Mouse (Mus musculus) mature B cell (primary cell): ENCODE data around the gene Nudt6.

Experiments
- in situ Hi-C: fragments of 300-500 bp; cut with MboI; formaldehyde crosslinking; loops from 2 replicates; pipeline ENCODE4 v1.14.3; 2019

Nudt6 gene

GRCm38 (mm10) chr3:37383096-37383765, 36.8 kb downstream of the Nudt6 start:
- in situ Hi-C loops = no loop called here

DNA sequence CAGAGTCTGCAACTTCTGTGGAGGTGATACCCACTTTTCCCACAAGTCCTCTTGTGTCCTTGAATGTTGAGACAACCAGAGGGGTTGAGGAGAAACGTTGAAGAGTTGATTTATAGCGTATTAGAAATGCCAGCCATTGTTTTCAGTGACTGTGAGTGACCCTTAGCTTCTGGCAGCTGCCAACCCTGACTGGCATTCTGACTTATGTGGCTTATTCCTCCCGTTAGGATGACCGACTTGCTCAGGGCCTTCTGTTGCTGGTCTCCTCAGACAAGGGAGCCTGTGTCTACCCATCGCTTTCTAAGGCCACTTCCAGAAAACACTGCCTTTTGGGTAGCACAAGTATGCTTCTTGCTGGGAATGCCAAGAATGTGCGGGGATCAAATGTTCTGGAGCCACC, 38.6 kb downstream of the Nudt6 start:
- in situ Hi-C loops = no loop called here

DNA sequence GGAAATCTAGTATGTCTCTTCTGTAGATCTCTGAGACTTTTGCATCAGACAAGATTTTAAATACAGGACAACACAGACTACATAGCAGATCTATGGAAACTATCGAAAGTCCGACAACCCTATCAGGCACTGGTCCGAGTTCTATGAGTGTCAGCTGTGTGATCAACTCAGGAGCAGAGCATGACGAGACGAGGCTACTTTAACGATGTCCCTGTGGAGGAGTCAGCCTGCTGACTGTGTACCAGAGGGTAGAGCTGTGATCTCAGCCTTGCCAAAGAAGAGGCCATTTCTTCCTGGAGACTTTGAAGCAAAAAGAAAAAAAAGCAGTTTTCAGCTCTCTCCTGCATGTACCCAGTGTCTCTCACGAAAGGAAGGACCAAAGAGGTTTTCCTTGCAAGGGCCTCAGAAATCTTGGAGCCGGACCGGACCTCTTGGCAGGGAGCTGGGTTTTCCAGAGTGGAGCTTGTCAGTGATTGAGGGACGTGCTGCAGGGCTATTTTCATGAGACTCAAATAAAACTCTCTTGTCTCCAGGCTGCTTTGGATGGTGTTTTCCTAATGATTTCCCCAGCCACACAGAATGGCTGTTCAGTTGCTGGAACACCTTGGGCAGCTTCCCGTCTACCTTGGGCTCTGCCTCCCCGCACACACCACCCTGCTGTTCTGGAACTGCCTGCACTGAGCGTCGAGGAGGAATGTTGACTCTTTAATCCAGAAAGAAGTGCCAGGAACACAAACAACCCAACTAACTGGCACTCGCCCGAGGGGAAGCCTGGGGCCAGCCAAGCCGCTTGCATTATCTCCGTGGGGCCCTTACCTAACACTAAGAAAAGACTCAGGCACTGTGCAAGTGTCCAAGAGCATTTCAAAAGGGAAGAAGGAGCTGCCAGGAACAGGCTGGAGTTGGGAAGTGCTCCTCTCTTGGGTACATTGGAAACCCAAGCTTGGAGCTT, 39.8 kb downstream of the Nudt6 start:
- in situ Hi-C loops = no loop called here

GRCm38 (mm10) chr3:37379201-37379600, 40.8 kb downstream of the Nudt6 start:
- in situ Hi-C loops = no loop called here

GRCm38 (mm10) chr3:37378412-37378811, 41.6 kb downstream of the Nudt6 start:
- in situ Hi-C loops = no loop called here

DNA sequence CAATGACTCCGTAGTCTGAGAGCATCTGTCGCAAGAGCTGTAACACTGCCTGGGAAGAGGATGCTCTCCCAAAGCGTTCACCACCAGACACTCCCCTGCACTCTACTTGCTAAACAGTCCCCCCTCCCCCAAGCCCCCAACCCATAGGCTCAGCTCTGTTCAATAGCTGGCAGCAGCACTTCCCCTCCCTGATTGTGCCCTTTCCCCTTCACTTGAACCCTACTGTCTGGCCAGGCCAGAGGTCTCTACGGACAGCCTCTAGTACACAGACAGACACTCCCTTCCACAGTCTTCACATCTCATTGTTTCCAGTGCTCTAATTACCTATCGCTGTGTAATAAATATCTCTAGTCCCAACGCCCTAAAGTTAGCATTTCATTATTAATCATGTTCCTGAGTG, 42.1 kb downstream of the Nudt6 start:
- in situ Hi-C loops = no loop called here

DNA sequence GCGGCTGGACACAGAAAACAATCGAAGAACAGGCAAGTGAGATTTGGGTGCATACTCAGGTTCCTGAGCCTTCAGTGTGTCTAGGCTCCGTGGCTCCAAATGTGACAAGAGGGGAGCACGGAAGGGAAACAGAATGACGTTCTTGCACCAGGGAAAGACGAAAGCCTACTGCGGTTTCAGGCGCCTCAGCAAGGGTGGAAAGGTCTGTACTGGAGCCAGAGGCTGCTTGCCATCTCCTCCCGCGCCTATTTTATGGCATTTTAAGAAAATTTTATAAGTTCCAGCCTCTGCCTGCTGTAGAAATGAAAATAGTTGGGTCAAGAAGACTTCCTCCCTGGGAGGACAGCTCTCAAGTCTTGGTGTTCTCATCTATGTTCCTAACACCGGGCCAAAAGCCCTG, 46.3 kb downstream of the Nudt6 start:
- in situ Hi-C loops = no loop called here

DNA sequence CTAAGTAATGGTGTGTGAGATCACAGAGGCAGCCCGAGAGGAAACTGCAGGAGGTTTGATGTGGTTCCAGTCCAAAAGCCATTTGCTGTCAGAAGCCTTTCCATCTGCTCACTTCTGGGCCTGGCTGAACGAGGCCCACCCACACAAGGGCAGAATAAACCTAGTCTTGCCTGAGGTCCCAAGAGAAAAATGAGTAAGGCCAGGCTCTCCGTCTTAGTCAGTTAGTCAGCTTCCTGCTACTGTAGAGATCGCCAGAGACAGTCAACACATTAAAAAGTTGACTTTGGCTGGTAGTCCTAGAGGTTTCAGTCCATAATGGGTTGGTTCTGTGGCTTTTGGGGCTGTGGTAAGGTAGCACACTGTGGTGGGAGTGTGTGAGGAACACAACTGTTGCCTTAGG, 49.6 kb downstream of the Nudt6 start:
- in situ Hi-C loops = no loop called here

- in situ Hi-C loops = no loop called here
These were observed 53.5 kb downstream of the Nudt6 start for GRCm38 (mm10) chr3:37366381-37367053.

DNA sequence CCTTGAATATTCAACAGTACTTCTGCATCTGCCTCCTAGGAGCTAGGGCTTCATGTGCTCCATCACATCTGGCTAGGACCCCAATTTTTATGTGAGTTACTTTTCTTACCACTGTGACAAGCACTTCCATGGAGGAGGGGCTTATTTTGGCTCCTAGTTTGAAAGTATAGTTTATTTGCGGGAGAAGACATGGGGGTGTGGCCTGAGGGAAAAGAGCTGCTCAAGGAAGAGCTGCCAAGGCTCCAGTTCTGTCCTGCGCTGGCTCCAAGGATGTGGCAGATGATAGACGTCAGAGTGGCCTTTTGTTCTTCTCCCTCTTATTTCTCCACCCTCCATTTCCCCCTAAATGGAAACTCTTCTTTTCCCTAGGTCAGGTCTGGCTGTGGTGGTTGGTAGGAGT, 54.0 kb downstream of the Nudt6 start:
- in situ Hi-C loops = no loop called here

- in situ Hi-C loops = no loop called here
These were observed 54.9 kb downstream of the Nudt6 start for GRCm38 (mm10) chr3:37365144-37365543.

DNA sequence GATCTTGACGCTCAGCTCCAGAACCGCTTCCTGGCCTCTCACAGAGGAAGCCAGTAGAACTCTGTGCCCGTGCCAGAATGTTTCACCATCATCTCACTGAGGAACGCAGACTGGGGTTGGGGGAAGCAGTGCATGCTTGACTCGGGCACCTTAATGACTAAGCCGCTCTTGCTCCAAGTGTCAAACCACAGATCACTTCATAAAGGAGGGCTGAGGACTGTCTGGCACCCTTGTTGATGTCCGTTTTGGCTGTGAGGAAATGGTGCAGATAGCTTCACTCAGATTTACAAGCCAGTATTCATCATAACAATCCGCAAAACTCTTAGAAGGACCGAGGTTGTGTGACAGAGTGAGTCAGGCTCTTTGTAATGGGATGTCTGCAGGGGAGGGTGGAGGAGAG, 59.3 kb downstream of the Nudt6 start:
- in situ Hi-C loops = no loop called here
